Mouse (Mus musculus) MEL (cell line): ENCODE data around the gene Samm50. TPM values are rescaled to one million over a fixed set of nuclear protein-coding genes. Genes with fewer than 3 reads are reported as not detected.

ENCODE experiments used
- DNase-seq: peaks from one replicate; pipeline ENCODE4 v3.0.0; 2011; ENCODE audit warnings: low read depth, low spot score
- H3K27ac ChIP-seq: 2 replicates; pipeline ENCODE4 v1.5.1; 2012; ENCODE audit warnings: low read depth, mild to moderate bottlenecking, control low read depth, low read length, moderate library complexity; ENCODE audit not compliant: control insufficient read depth
- H3K27me3 ChIP-seq, 2 experiments: fragments of 150-350 bp in 1 of 2; sonication (generic) in 1 of 2; 2 replicates each; pipeline ENCODE4 v1.6.1; 2012; ENCODE audit warnings: low read length in 2 of 2, mild to moderate bottlenecking in 2 of 2, improper control_type of control experiment in 1 of 2, moderate library complexity in 1 of 2; ENCODE audit not compliant: insufficient read depth in 2 of 2, control insufficient read depth in 1 of 2
- H3K36me3 ChIP-seq, 2 experiments: 2 replicates each; pipeline ENCODE4 v1.6.1; 2012 to 2014; ENCODE audit warnings: low read length in 2 of 2, improper control_type of control experiment in 1 of 2, inconsistent platforms in 1 of 2, mild to moderate bottlenecking in 1 of 2; ENCODE audit not compliant: insufficient read depth in 2 of 2, control insufficient read depth in 1 of 2
- H3K4me1 ChIP-seq, 2 experiments: fragments of 150-350 bp in 1 of 2; sonication (generic) in 1 of 2; 2 replicates each; pipeline ENCODE4 v1.6.1; 2012; ENCODE audit warnings: low read length in 2 of 2, improper control_type of control experiment in 1 of 2, mild to moderate bottlenecking in 1 of 2; ENCODE audit not compliant: insufficient read depth in 2 of 2, control insufficient read depth in 1 of 2
- H3K4me3 ChIP-seq, 2 experiments: fragments of 150-350 bp in 1 of 2; sonication (generic) in 1 of 2; 2 replicates each; pipeline ENCODE4 v1.5.1; 2012; ENCODE audit warnings: low read depth in 2 of 2, low read length in 2 of 2, mild to moderate bottlenecking in 2 of 2, moderate library complexity in 2 of 2, control low read depth in 1 of 2, improper control_type of control experiment in 1 of 2; ENCODE audit not compliant: control insufficient read depth in 1 of 2, insufficient read depth in 1 of 2
- H3K79me2 ChIP-seq: 2 replicates; pipeline ENCODE4 v1.6.1; 2012; ENCODE audit warnings: mild to moderate bottlenecking, low read length, moderate library complexity; ENCODE audit not compliant: control insufficient read depth, poor library complexity, insufficient read depth
- H3K9ac ChIP-seq: 2 replicates; pipeline ENCODE4 v1.6.1; 2012; ENCODE audit warnings: low read depth, mild to moderate bottlenecking, control low read depth, low read length, moderate library complexity; ENCODE audit not compliant: control insufficient read depth, poor library complexity, severe bottlenecking
- H3K9me3 ChIP-seq: fragments of 150-350 bp; sonication (generic); replicated peaks from 2 replicates; pipeline ENCODE4 v1.6.1; 2012; ENCODE audit warnings: mild to moderate bottlenecking, low read length, improper control_type of control experiment, moderate library complexity; ENCODE audit not compliant: insufficient read depth
- BHLHE40 ChIP-seq: IDR thresholded peaks from 2 replicates; pipeline ENCODE4 v1.6.1; 2012; ENCODE audit warnings: low read depth, mild to moderate bottlenecking, inconsistent platforms, low read length, improper control_type of control experiment, borderline replicate concordance
- CHD1 ChIP-seq: IDR thresholded peaks from 2 replicates; pipeline ENCODE4 v1.6.1; 2012; ENCODE audit warnings: low read depth, mild to moderate bottlenecking, inconsistent platforms, low read length, improper control_type of control experiment
- CHD2 ChIP-seq: IDR thresholded peaks from 2 replicates; pipeline ENCODE4 v1.6.1; 2011; ENCODE audit warnings: low read length, improper control_type of control experiment
- E2F4 ChIP-seq: IDR thresholded peaks from 2 replicates; pipeline ENCODE4 v1.6.1; 2011; ENCODE audit warnings: low read depth, low read length, improper control_type of control experiment, borderline replicate concordance
- ELF1 ChIP-seq: IDR thresholded peaks from 2 replicates; pipeline ENCODE4 v1.6.1; 2014; ENCODE audit warnings: low read depth, mild to moderate bottlenecking, inconsistent platforms, low read length, improper control_type of control experiment, moderate library complexity
- EP300 ChIP-seq, 2 experiments: IDR thresholded peaks; 2 replicates each; pipeline ENCODE4 v1.6.1; 2011; ENCODE audit warnings: improper control_type of control experiment in 2 of 2, low read length in 2 of 2, low read depth in 1 of 2, mild to moderate bottlenecking in 1 of 2
- GATA1 ChIP-seq: IDR thresholded peaks from 2 replicates; pipeline ENCODE4 v1.6.1; 2011; ENCODE audit warnings: low read depth, low read length, improper control_type of control experiment
- HCFC1 ChIP-seq: IDR thresholded peaks from 2 replicates; pipeline ENCODE4 v1.6.1; 2012; ENCODE audit warnings: low read depth, mild to moderate bottlenecking, inconsistent platforms, low read length, improper control_type of control experiment, moderate library complexity
- JUND ChIP-seq: IDR thresholded peaks from 2 replicates; pipeline ENCODE4 v1.6.1; 2011; ENCODE audit warnings: low read depth, mild to moderate bottlenecking, improper control_type of control experiment, low read length
- KAT2A ChIP-seq: conservative IDR thresholded peaks from 2 replicates; pipeline ENCODE4 v1.6.1; 2012; ENCODE audit warnings: low read depth, low read length, improper control_type of control experiment, inconsistent platforms
- MAFK ChIP-seq: IDR thresholded peaks from 2 replicates; pipeline ENCODE4 v1.6.1; 2011; ENCODE audit warnings: low read depth, mild to moderate bottlenecking, low read length, improper control_type of control experiment, borderline replicate concordance
- MAX ChIP-seq: IDR thresholded peaks from 2 replicates; pipeline ENCODE4 v1.6.1; 2011; ENCODE audit warnings: low read length, improper control_type of control experiment
- MAZ ChIP-seq: IDR thresholded peaks from 2 replicates; pipeline ENCODE4 v1.6.1; 2012; ENCODE audit warnings: low read depth, mild to moderate bottlenecking, inconsistent platforms, low read length, improper control_type of control experiment
- MXI1 ChIP-seq: IDR thresholded peaks from 2 replicates; pipeline ENCODE4 v1.6.1; 2011; ENCODE audit warnings: mild to moderate bottlenecking, low read depth, low read length, improper control_type of control experiment
- MYC ChIP-seq: IDR thresholded peaks from 2 replicates; pipeline ENCODE4 v1.6.1; 2011; ENCODE audit warnings: low read depth, mild to moderate bottlenecking, low read length, improper control_type of control experiment, moderate library complexity
- NELFE ChIP-seq: IDR thresholded peaks from 2 replicates; pipeline ENCODE4 v1.6.1; 2011; ENCODE audit warnings: low read depth, low read length, improper control_type of control experiment
- NRF1 ChIP-seq: IDR thresholded peaks from 2 replicates; pipeline ENCODE4 v1.6.1; 2014; ENCODE audit warnings: low read depth, mild to moderate bottlenecking, inconsistent platforms, low read length, improper control_type of control experiment, moderate library complexity; ENCODE audit not compliant: poor library complexity, insufficient read depth, severe bottlenecking
- POLR2A ChIP-seq, 2 experiments: IDR thresholded peaks; 2 replicates each; pipeline ENCODE4 v1.6.1; 2011 to 2012; ENCODE audit warnings: low read length in 2 of 2, mild to moderate bottlenecking in 2 of 2, control low read depth in 1 of 2, improper control_type of control experiment in 1 of 2, low read depth in 1 of 2, moderate library complexity in 1 of 2; ENCODE audit not compliant: control insufficient read depth in 1 of 2, insufficient read depth in 1 of 2, poor library complexity in 1 of 2
- POLR2AphosphoS2 ChIP-seq: IDR thresholded peaks from 2 replicates; pipeline ENCODE4 v1.6.1; 2011; ENCODE audit warnings: low read length, improper control_type of control experiment
- RCOR1 ChIP-seq: IDR thresholded peaks from 2 replicates; pipeline ENCODE4 v1.6.1; 2012; ENCODE audit warnings: low read depth, mild to moderate bottlenecking, inconsistent platforms, low read length, improper control_type of control experiment
- SIN3A ChIP-seq: IDR thresholded peaks from 2 replicates; pipeline ENCODE4 v1.6.1; 2012; ENCODE audit warnings: low read length, improper control_type of control experiment, inconsistent platforms
- SMC3 ChIP-seq: IDR thresholded peaks from 2 replicates; pipeline ENCODE4 v1.6.1; 2011; ENCODE audit warnings: low read depth, low read length, improper control_type of control experiment
- TAL1 ChIP-seq: IDR thresholded peaks from 2 replicates; pipeline ENCODE4 v1.6.1; 2012; ENCODE audit warnings: mild to moderate bottlenecking, inconsistent platforms, low read length, moderate library complexity, mixed read lengths
- TBP ChIP-seq: IDR thresholded peaks from 2 replicates; pipeline ENCODE4 v1.8.0; 2011; ENCODE audit warnings: low read depth, low read length, improper control_type of control experiment
- TCF12 ChIP-seq: IDR thresholded peaks from 2 replicates; pipeline ENCODE4 v1.6.1; 2014; ENCODE audit warnings: low read depth, mild to moderate bottlenecking, inconsistent platforms, low read length, improper control_type of control experiment, moderate library complexity
- UBTF ChIP-seq: IDR thresholded peaks from 2 replicates; pipeline ENCODE4 v1.6.1; 2012; ENCODE audit warnings: low read depth, mild to moderate bottlenecking, inconsistent platforms, low read length, improper control_type of control experiment, moderate library complexity, borderline replicate concordance; ENCODE audit not compliant: insufficient read depth
- USF1 ChIP-seq: IDR thresholded peaks from 2 replicates; pipeline ENCODE4 v1.6.1; 2014; ENCODE audit warnings: low read depth, mild to moderate bottlenecking, inconsistent platforms, low read length, improper control_type of control experiment, moderate library complexity
- ZKSCAN1 ChIP-seq: IDR thresholded peaks from 2 replicates; pipeline ENCODE4 v1.6.1; 2012; ENCODE audit warnings: low read depth, mild to moderate bottlenecking, inconsistent platforms, low read length, improper control_type of control experiment, moderate library complexity
- ZMIZ1 ChIP-seq: IDR thresholded peaks from 2 replicates; pipeline ENCODE4 v1.6.1; 2012; ENCODE audit warnings: low read depth, mild to moderate bottlenecking, inconsistent platforms, low read length, improper control_type of control experiment, moderate library complexity
- ZNF384 ChIP-seq: IDR thresholded peaks from 2 replicates; pipeline ENCODE4 v1.6.1; 2012; ENCODE audit warnings: low read depth, mild to moderate bottlenecking, inconsistent platforms, low read length, improper control_type of control experiment
- polyA plus RNA-seq, 2 experiments: library from polyadenylated mRNA; stranded (reverse) in 1 of 2; unstranded in 1 of 2; fragments of >175 nt in 1 of 2; fragments of >200 nt in 1 of 2; gene quantifications; 2 replicates each; pipeline versions ENCODE4 v1.2.1 to v1.2.4; 2012; ENCODE audit warnings: low replicate concordance in 2 of 2, low read depth in 1 of 2; ENCODE audit not compliant: insufficient read length in 2 of 2, insufficient read depth in 1 of 2, missing spikeins in 1 of 2
- total RNA-seq: library from RNA; depleted of rRNA; stranded (reverse); fragments of 300-350 nt; gene quantifications from 2 replicates; pipeline ENCODE4 v1.2.3, GENCODE M21; 2012

Samm50 gene
- total and polyA plus RNA-seq, 3 experiments = 62.4 to 190 TPM; not detected in 1

DNA sequence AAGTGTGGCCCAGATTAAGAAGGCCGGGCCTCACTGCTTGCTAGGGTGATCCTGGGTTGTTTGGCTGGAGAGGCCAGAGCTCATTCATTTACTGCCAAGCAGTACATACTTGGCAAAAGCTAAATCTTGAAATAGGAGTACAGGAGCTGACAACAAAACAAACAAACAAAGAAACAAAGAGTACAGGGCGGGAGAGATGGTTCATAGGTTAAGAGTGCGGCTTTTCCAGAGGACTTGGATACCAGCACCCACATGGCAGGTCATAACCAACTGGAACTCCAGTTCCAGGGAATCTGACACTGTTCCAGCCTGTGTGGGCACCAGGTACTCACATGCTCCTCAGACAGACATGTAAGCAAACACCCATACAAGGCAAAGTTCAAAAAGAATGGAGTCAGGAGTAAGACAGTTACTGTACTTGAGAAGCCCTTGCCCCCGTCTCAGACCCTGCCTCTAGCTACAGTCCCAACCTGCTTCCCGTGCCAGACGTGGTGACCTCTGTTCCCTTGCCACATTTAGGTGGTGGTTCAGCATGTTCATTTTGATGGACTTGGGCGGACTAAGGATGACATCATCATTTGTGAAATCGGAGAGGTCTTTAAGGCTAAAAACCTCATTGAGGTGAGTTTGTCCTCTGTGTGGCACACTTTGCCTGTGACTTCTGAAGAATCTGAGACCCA is 4.6 kb downstream of the Samm50 start:
- peaks cover 22% of the 10 kb centered on the region for H3K79me2 ChIP-seq
- H3K4me3 ChIP-seq = no peak overlapping the region
- H3K4me1 ChIP-seq = peaks cover 0 to 9% of the 10 kb centered on the region in 2 experiments; a peak in 1 of 4 replicates
- H3K27ac ChIP-seq = no peak overlapping the region
- no peaks in the 10 kb centered on the region for H3K9me3 ChIP-seq
- H3K9ac ChIP-seq = no peak overlapping the region
- H3K27me3 ChIP-seq = no peaks in the 10 kb centered on the region
- DNase-seq = no peak
- TF ChIP-seq POLR2A (IDR thresholded peaks at IDR 0.05; ENCODE audit: control insufficient read depth in 1 of 2, insufficient read depth in 1 of 2, low read depth in 1 of 2, low read length in 2 of 2, poor library complexity in 1 of 2) = no peak
- no peak for TF ChIP-seq SIN3A
- TF ChIP-seq TBP = no peak
- TF ChIP-seq NRF1 = no peak
- no peak for TF ChIP-seq MAZ
- no peak for TF ChIP-seq UBTF
- TF ChIP-seq CHD2 = no peak
- no peak for TF ChIP-seq HCFC1
- no peak for TF ChIP-seq TAL1
- TF ChIP-seq, all 39 proteins: peak for 0
- peaks cover 5 to 8% of the 10 kb centered on the region in 2 experiments; a peak in 3 of 4 replicates for H3K36me3 ChIP-seq

DNA sequence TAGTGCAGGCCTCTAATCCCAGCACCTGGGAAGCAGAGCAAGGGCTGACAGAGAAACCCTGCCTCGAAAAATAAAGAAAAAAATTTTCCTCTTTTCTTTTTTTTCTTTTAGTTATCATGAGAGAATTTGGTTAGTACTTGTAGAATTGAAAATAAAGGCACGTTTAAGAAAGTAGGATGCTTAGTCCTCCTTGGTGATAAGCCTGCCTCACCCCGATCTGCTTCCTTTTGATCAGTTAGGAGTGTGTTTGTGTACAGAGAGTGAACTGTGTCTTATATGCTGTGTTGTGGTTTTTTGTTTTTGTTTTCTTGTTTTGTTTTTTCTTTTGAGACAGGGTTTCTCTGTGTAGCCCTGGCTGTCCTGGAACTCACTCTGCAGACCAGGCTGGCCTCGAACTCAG is 15.3 kb downstream of the Samm50 start:
- no peaks in the 10 kb centered on the region for H3K9me3 ChIP-seq
- no peak overlapping the region for H3K9ac ChIP-seq
- no peaks in the 10 kb centered on the region for H3K27me3 ChIP-seq
- DNase-seq = peak; percentile 43
- H3K4me1 ChIP-seq = peaks cover 10 to 36% of the 10 kb centered on the region in 2 experiments
- H3K36me3 ChIP-seq = peaks cover 6 to 32% of the 10 kb centered on the region in 2 experiments
- no peaks in the 10 kb centered on the region for H3K79me2 ChIP-seq
- H3K4me3 ChIP-seq = no peak overlapping the region
- peak overlapping the region; percentile 43 for H3K27ac ChIP-seq
- TF ChIP-seq RCOR1 (no peak), MAZ (no peak), POLR2A (IDR thresholded peaks at IDR 0.05; ENCODE audit: control insufficient read depth in 1 of 2, insufficient read depth in 1 of 2, low read depth in 1 of 2, low read length in 2 of 2, poor library complexity in 1 of 2) (no peak), CHD1 (no peak), GATA1 (0 out of 2 replicates have a peak, but pooled peaks have one; percentile 47), MAFK (no peak), MYC (0 out of 2 replicates have a peak, but pooled peaks have one; percentile 17), BHLHE40 (peak; percentile 90), EP300 (IDR thresholded peaks at IDR 0.05; ENCODE audit: low read depth in 1 of 2, low read length in 2 of 2) (peak; percentile 52 to 54; a peak in 3 of 4 replicates), E2F4 (no peak), SIN3A (no peak), NELFE (no peak), POLR2AphosphoS2 (no peak), CHD2 (no peak), NRF1 (no peak), ZNF384 (no peak), USF1 (no peak), ZKSCAN1 (no peak), MAX (no peak), TCF12 (peak; percentile 62; the same call in 1 of the 2 replicates), KAT2A (no peak), MXI1 (no peak), ELF1 (no peak), UBTF (no peak), ZMIZ1 (no peak), TBP (no peak), JUND (no peak), SMC3 (no peak)
